Mouse (Mus musculus) heart, adult 9 months (tissue): ENCODE measurements around the gene 1700029I15Rik.
A peak's percentile ranks its signal among the peaks of the same experiment; 100 is the strongest.
"Not testable (repeated sequence)": the region's sequence is repeated elsewhere in the genome, so short reads cannot be mapped to it uniquely, and the experiment has no call there.

ENCODE experiments used
- DNase-seq, 2 experiments: peaks; one replicate each; pipeline ENCODE4 v3.0.0; 2022; ENCODE audit warnings: low spot score in 2 of 2

The 1700029I15Rik gene

DNA sequence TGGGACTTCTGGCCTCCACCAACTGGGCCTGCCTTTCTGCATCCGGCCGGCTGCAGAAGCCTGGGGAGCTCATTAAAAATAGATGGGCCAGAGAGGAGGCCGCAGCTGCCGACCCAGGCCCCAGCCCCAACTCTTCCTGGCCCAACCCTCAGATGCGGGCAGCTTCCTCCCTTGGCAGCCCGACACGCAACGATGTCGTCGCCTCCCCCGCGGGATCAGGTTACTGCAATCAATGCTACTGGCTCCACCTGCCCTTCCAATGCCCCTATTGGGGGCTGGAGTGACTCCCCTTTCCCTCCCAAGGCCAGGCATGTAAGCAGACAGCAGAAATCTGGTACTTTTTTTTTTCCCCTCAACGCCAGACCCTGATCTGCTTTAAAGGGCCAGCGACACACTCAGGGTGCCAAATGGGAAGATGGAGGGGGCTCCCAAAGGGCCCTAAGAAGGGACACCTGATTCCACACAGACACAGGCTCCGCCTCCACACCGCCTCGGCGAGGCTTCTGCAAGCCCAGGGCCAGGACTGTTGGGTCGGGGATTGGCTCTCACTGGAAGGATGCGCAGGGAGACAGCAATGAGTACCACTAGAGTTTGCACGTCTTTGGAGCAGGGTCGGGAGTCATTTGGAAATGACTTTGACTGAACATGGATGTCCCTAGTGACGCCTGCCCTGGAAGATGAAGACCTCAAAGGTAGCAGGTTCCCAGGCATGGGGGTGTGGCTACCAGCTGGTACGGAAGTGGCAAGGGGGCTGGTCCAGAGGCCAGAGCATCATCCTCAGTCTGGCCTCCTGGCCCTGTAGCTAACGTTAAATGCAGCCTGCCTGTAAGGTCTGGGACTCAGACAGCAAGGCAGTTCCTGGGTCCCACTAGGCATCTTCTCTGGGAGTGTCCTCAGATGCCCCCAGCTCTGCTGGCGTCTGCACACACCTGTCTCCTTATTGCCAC, 10.3 kb downstream of the 1700029I15Rik start:
- no peak for DNase-seq

DNA sequence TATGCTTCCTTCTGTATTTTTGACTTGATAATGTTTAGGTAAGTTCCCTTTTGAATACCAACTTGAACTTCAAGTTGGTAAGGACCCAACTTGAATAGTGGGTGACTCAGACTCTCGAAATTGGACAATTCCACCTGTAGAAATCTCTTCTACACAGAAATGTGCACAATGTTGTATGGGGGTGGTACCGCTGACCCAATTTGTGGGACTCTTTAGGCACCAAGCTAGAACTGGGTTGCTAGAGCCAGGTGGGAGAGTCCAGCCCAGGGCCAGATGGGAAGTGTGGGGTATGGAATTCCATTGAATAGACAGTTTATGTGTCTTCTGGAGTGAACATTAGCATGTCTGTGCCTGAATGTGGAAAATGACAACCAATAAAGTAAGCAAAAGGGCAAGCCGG, 13.2 kb downstream of the 1700029I15Rik start:
- no peak for DNase-seq

GRCm38 (mm10) chr2:92397436-92397835, 15.1 kb downstream of the 1700029I15Rik start:
- no peak for DNase-seq

DNA sequence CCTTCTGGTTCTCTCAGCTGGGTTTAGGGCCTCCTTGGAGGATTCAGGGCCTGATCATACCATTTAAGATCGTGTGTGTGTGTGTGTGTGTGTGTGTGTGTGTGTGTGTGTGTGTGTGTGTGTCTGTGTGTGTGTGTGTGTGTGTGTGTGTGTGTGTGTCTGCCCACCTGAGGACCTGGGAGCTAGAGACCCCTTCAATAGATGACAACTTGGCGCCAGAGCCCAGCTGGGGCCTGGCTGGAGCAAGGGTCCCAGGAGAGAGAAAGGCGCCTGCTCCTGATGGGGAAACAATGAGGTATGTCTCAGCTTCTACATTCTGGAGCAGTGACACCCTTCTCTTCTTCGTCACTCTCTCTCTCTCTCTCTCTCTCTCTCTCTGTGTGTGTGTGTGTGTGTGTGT, 17.5 kb downstream of the 1700029I15Rik start:
- not testable (repeated sequence) for DNase-seq

GRCm38 (mm10) chr2:92400682-92401081, 18.3 kb downstream of the 1700029I15Rik start:
- no peak for DNase-seq

GRCm38 (mm10) chr2:92401091-92401561, 18.8 kb downstream of the 1700029I15Rik start, which contains the start of gene Mapk8ip1:
TSS of gene Mapk8ip1 (minus strand) at chr2:92401263.
- DNase-seq = no peak

GRCm38 (mm10) chr2:92402591-92403326, 20.4 kb downstream of the 1700029I15Rik start:
- no peak for DNase-seq

- DNase-seq = no peak
These were observed 21.5 kb downstream of the 1700029I15Rik start for GRCm38 (mm10) chr2:92403776-92404319.

GRCm38 (mm10) chr2:92404737-92405136, 22.4 kb downstream of the 1700029I15Rik start:
- DNase-seq = no peak

DNA sequence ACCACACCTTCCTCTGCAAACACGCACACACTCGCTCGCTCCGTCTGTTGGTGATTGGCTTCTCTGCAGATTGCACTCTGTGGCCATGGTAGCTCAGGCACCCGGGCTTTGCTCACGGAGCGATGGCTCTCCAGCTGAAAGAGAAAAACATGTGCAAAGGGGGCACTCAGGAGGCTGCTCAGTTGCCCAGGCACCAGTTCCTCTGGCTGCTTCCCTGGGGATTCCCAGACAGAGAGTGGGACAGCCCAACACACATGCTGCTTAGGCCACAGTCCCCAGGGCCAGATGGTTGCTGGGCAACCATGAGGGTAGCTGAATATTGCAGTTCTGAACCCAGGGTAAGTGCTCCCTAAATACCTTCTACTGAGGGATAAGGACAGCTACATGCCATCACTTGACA, 23.3 kb downstream of the 1700029I15Rik start:
- DNase-seq = no peak

DNA sequence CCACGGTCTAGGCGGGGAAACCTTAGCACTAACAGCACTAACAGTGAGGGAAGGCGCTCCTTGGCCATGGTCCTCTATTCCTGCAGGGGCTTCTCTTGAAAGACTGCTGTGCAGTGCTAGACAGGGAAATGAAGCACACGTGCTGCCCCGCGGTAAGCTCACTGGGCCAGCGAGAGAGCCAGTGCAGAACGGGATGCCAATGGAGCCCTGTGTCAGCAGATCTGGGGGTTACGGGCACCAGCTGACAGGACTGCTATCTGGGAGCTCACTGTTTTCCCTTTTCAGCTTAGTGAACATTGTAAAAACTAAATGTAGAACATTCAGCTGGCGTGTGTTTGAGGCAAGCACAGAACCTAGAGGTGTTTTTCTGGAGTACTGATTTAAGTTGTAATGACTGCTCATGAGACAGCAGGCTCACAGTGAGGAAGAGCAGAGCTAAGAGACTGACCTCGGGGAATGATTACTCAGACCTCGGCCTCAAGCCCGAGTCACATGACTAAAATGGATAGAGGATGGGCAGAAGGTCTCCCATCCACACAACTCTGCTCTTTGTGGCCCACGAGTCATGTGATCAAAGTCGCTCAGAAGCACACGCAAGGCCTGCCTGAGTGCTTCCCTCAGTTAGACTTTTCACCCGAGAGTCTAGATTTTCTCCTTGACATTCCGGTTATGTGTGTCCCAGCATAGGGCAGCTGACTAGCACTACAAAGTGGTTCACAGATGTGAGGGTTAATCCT, 26.1 kb downstream of the 1700029I15Rik start:
- DNase-seq = no peak

DNA sequence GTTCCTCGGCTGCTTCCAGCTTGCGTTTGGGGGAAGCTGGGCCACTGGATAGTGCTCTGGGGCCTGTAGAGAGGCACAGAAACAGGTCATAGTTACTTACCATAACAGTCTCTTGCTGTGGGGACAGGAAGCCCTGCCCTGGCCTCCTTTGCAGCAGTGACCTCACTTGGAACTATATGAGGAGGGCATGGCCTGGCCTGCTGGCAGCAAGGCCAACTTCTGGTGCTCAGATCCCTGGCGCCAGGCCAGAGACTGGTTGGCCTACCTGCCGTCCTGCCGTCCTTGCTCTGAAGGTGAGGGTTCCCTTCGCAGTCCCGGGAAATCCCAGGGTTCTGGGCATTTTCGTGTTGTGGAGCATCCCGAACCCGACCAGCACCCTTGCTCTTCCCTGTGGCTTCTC, 29.4 kb downstream of the 1700029I15Rik start:
- no peak for DNase-seq

DNA sequence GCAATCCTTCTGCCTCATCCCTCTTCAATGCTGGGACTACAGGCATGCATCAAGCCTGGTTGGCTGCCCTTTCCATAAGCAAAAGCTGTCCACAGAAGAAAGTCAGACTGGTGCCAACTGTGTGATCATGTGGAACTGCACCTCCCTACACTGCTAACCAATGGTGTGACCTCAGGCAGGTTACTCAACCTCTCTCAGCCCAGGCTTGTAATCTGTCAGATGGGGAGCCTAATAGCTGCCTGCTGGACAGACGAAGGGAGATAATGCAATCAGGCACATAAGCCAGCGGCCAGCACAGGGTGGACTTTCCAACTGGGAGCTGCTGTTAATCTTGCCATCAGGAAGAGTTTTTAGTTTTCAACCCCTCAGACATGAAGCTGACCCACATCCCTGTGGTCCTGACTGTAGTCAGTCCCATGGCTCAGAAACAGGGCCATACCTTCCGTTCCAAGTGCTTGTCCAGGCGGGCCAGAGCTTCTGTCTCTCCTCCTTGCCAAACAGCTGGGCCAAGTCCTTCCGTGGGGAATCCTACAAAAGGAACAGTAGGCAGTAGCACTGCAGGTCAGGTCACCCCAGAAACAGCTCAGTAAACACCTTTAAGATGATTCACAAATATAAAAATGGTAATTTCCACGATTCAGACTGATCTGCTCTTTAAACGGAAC, 39.5 kb downstream of the 1700029I15Rik start:
- peak in 1 of 2 experiments; percentile 49 for DNase-seq

DNA sequence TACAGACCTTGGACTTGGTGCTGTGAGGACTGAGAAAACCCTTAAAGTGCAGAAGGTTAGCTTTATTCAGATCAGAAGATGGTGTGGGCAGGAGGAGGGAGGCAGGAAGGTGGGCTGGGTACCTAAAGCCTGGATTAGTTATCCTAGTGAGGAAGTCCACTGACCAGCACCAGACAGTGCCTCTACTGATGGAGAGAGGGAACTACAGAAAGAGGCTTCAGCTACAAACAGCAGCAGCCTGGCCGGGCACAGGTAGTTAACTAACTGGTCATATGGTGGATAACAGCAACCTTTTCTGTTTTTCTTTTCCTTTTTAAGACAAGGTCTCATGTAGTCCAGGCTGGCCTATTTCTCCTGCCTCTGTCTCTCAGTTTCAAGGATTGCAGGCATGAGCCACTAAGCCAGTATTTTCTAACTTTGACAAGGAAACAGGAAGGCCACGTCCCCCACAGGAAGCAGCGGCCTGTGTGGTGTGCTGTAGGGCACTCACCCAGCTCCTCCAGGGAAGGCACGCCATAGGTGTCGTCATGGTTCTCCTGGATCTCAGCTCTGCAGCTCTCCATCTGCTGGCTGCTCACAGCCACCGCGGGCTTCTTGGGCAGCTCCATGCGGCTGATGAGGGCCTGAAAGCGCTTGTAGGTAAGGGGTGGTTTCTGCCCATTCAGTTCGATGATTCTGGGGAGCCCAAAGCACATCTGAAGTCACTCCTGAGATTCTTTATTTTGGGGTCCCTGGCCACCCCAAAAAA, 40.2 kb downstream of the 1700029I15Rik start:
- no peak for DNase-seq

GRCm38 (mm10) chr2:92423156-92423555, 40.8 kb downstream of the 1700029I15Rik start:
- DNase-seq = no peak

DNA sequence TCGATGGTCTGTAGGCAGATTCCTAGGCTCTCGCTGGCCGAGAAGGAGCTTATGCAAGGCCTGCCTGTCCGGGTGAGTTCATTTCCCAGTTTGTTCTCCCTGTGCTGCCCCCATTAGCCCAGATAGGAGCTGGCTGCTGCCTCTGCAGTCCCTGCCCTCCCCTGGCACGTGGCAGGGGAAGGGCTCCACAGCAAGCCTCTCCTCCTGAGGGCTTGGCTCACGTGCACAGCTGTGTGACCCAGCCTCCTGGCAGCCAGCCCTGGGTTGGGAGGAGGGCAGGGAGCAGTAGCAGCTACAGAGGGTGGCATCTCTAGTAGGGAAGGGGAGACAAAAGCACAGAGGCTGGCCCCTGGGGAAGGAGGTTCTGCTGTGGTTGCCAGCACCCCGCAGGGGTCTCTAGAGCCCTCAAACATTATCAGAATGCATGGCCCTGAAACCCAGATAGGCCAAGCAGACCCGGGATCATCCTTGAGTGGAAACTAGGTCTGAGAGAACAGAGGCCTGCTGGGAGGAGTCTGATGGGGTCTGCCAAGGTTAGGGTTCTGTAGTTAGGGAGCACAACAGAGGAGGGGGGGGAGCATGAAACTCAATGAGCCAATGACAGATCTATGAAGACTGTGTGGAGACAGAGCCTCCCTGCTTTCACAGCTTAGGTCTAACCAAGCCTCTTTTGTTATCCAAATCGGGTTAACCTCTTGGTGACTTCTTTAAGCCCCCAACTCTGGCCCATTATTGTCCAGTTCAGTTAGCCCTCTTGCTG, 41.5 kb downstream of the 1700029I15Rik start:
- peak; percentile 97 to 98 for DNase-seq

- DNase-seq = peak; percentile 86 to 90
These were observed 42.3 kb downstream of the 1700029I15Rik start for GRCm38 (mm10) chr2:92424462-92425308.

- no peak for DNase-seq
These were observed 43.0 kb downstream of the 1700029I15Rik start for GRCm38 (mm10) chr2:92425366-92425765.
